Mouse (Mus musculus) kidney, adult 9 months (tissue): ENCODE measurements around the gene Cldn9.

Experiments used
- DNase-seq: peaks from one replicate; pipeline ENCODE4 v3.0.0; 2022

The Cldn9 gene

DNA sequence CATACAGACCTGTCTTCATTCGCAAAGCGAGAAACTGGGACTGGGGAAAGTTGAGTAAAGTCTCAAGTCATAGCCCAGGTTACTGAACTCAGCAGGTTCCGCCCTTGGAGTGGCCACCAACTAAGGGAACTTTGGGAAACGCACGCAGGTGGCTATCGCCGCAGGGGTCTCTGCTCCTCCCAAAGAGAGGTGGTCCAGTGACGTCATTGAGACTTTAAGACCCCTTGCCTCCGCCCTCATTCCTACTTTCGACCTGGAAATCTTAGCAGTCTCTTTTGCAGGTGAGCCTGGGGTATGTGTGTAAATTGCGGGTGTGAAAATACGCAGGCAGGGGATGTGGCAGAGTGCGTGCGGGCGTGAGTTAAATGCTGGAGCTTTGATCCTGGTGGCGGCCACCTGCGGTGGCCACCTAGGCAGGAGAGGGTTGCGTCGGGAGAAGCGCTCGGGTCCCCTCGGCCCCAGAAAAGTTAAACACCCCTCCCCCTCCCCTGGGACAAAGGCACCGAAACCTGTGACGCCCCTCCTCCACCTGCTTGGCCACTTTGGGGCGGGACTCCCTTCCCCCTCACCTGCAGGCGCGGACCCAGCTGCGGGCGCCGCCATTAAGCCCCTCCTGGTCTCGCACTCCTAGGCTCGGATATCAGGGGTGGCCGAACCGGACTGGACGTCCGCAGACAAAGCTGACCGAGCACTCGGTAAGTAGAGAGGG lies 4.5 kb downstream of the Cldn9 start, which contains the start of gene Cldn6:
TSS of gene Cldn6 (plus strand) at position 123 of the 709 bp plus-strand sequence.
- no peak for DNase-seq

DNA sequence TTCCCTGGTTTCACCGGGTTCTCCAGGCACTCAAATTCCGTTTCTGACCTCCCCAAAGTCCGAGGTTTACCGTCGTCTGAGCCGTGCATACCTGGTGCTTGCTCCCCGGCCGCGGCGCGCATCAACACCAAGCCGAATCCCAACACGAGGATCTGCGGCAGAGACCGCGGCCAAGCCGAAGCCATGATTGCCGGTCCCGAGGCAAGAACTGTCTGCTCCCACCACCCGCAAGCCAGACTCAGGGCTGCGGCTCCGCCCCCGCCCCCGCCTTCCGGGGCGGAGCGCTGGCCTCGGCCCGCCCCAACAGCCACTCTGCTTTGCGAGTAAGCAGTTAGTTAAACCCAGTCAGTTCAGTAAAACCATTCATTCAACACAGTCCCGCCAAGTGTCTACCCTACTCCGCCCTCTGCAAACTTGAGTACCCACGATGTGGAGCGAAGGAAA lies 6.6 kb downstream of the Cldn9 start, which contains the start of gene Tnfrsf12a:
TSS of gene Tnfrsf12a (minus strand) at position 233 of the 444 bp plus-strand sequence.
- peak; percentile 92 for DNase-seq

- DNase-seq, result no peak
Measured at GRCm38 (mm10) chr17:23676473-23677031, 7.3 kb downstream of the Cldn9 start.

DNA sequence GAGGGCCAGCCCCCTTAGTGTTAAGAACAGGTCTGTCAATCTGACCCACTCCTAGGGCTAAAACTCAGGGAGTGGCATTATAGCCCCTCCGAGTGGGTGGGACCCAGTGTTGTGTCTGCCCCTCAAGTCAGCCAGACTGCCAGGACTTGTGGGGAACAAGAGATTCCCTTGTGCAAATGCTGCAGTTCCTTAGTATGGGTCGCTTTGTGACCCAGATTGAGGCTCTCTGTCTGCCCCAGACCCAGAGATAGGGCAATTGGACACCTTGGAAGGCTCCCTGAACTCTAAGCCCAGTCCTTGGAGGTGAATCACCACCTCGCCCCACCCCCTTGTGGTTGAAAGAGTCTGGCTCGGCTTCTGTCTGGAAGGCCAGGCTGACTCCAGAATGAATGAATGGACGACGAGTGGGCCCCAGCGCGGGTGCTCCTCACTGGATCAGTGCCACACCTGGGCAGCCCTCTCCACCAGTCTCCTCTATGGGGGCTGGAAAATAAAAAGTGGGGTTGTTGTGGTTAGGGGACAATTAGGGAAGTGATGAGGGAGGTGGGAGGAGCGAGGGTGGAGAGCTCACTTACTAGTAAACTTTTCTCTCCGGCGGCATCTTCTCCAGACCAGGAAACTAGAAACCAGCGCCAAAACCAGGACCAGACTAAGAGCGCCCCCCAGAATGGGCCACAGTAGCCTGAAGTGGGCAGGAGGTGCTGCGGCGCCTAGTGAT lies 8.1 kb downstream of the Cldn9 start:
- peak; percentile 69 for DNase-seq

- no peak for DNase-seq
Measured at GRCm38 (mm10) chr17:23675127-23675526, 8.7 kb downstream of the Cldn9 start.

- no peak for DNase-seq
Measured at GRCm38 (mm10) chr17:23674271-23674952, 9.4 kb downstream of the Cldn9 start.

DNA sequence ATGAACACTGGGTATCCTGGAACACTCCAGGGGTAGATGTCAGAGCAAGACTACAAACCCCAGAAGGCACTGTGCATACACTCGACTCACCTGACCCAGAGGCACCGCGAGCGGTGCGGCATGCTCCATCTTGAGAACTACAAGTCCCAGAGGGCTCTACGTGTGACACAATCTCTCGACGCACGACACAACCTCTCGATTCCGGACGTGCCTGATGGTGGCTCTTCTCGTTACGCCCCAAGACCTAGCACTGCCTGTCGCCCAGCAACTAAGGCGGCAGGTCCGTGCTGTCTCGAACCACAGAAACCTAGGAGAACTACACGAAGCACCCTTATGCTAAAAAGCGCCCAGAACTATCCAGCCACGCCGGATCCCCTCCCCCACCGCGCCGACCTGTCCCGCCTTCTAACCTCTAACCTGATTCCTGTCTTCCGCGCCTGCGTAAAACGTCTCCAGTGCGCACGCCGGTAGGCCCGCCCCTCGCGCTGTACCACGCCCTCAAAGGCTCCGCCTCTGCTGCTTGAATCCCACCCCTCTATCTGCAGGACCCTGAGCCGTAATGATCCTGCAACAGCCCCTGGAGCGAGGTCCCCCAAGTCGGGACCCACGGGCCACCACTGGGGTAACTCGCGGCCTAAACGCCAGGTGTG lies 10.3 kb downstream of the Cldn9 start, which contains the start of the genes Hcfc1r1 and Thoc6:
TSS of gene Hcfc1r1 (plus strand) at position 173 of the 650 bp plus-strand sequence.
TSS of gene Thoc6 (minus strand) at position 459 of the 650 bp plus-strand sequence.
- peak; percentile 97 for DNase-seq

DNA sequence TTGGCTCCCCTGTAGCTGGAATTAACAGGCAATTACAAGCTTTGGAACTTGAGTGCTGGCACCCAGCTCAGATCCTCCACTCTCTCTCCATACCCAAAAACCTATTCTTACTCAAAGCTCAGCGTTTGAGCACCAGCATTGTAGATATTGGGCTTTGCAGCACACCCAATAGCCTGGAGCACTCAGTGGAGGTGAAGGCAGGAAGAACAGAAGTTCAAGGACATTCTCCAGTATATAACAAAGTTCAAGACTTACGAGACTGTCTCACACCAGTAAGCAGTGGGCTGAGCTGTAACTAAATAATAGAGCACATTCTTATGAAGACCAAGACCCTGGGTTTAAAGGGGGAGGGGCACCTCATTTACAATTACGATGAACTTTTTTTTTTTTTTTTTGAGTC lies 11.1 kb downstream of the Cldn9 start:
- no peak for DNase-seq

DNA sequence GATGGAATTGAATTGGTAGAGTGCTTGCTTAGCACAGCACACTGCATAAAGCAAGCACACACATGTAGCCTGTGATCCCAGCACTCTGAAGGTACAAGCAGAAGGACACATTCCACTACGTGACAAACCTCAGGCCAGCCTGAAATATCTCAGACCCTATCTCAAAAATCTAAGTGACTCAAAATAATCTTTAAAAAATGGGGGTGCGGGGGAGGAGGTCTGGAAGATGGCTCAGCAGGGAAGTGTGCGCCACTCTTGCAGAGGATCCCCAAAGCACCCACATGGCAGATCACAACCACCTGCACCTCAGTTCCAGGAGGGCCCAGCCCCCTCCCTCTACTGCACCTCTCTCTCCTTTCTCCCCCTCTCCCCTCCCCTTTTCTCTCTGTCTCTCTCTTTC lies 12.3 kb downstream of the Cldn9 start:
- DNase-seq, result no peak

- DNase-seq, result no peak
Measured at GRCm38 (mm10) chr17:23670516-23671074, 13.2 kb downstream of the Cldn9 start.

DNA sequence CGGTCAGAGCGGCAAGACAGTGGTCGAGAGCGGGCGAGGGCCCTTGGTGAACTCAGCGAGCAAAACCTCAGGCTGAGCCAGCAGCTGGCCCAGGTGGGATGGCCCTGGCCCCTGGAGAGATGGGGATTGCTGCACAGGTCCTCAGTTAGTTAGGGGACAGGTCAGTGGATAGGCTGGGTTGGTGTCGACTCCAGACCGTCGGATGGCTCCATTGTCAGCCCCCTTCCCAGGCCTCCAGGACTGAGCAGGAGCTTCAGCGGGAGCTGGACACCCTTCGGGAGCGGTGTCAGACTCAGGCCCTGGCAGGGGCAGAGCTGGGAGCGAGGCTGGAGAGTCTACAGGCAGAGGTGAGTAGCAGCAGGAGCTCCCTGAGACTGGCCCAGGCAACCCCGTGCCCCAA lies 18.3 kb downstream of the Cldn9 start:
- DNase-seq, result no peak

DNA sequence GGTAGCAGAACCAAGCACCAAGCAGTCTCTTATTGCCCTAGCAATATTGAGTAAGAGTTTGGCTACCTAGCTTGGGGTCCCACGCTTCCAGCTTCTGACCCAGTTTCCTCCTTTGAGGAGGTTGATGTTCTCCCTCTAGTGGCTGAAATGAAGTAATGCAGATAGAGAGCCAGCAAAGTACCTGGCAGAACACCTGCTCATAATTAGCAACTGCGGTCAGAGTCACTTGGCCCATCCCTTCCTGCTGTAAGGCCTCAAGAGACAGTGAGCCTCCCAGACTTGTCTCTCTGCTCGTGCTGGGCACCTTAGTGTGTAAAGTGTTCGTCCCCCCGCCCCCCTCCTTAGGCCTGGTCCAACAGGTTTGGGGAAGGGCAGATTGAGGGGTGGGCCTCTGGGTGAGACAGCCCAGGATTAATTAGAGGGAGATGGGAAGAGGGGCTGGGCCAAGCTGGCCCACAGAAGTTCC lies 19.2 kb downstream of the Cldn9 start:
- DNase-seq, result no peak

- no peak for DNase-seq
Measured at GRCm38 (mm10) chr17:23661526-23661925, 22.3 kb downstream of the Cldn9 start.

DNA sequence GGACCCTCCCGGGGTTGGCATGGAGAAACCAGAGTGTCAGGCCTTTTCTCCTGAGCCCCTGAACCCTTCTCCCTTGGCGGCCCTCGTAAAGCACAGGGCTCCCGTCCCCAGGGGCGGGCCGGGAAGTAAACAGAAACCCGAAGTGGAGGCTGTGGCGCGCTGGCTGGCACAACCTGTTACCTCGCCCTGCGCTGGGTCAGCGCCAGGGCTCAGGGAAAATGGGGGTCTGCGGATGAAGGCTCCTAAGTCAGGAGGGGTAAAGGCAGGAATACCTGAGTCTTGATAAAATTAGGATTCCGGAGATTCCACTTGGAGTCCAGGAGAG lies 23.0 kb downstream of the Cldn9 start:
- DNase-seq, result no peak

DNA sequence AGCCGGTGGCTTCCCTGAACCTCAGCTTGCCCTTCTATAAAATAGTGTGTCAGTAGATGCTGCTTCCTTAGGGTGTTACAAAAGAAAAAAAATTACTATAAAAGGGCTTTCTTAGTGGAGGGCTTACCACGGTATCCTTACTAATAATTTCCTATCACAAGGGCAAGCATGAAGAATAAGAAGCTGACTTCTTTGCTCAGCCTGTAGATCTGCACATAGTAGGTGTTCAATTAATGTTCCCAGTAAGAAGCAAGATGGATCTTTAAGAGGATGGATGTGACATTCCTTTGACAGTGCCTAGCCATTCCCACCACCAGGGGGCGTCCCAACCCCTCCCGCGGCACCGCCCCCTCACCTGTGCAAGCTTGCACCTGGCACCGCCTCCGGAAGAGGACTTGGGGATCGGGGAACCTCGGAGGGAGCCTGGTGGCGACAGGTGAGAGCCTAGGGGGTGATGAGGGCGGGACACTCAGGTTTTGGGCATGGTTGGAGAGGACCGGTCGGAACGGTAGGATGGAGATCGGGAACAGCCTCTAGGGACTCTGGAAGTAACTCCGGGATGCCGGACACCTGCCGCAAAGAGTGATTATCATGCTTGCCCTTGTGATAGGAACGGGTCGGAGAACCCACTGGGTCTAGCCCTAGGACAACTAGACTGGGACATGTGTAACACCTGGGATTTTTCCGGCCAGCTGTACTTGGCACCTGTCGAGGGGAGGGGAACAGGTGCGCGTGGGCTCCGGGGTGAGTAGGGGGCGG lies 23.5 kb downstream of the Cldn9 start, which contains the start of gene Bicdl2:
TSS of gene Bicdl2 (plus strand) at position 390 of the 759 bp plus-strand sequence.
- peak; percentile 84 for DNase-seq

- no peak for DNase-seq
Measured at GRCm38 (mm10) chr17:23658450-23658849, 25.4 kb downstream of the Cldn9 start.

DNA sequence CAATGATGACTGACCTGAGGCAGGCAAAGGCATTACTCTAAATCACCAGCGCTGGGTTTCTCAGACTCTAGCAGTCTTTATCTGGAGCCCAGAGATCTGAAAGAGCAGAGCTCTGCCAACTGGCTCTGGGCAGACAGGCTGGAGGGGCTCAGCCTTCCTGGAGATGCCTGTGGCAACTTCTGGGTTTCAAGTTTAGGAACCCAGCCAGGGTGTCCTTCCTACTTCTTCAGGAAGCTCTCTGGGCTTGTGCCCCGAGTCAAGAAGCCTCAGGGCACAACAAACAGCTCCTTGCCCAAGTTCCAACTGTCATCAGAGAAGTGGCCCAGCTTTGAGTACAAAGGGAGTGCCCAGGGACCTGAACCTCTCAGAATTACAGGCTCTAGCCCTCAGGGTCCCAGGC lies 29.4 kb downstream of the Cldn9 start:
- no peak for DNase-seq

DNA sequence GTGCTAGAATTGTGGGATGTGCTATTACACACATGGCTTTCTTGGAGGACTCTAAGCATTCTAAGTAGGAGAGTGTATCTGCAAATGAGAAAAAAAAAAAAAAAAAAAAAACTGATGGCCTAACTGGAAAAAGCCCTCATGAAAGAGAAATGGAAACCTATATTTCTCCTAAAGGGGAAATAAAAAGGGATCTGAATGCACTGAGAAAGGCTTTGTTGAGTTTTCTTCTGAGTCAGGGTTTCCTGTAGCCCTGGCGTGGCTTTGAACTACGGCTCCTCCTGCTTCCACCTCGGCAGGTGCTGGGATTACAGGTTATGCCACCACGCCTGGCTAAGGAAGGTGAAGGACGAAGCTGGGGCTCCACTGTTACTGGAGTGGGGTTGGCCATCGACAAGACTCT lies 29.8 kb downstream of the Cldn9 start:
- DNase-seq, result no peak

DNA sequence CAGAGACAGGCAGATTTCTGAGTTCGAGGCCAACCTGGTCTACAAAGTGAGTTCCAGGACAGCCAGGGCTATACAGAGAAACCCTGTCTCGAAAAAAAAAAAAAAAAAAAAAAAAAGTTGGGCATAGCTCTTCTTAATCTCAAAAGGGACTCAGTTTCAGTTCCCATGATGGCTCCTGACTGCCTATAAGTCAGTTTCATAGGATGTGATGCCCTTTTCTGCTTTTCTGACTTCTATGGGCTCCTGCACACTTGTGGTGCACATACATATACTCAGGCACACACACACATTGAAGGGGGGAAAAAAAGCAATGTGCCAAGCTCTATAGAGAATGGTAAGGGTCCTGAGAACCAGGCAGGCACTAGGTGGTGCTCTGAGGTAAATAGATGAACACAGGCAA lies 30.5 kb downstream of the Cldn9 start:
- no peak for DNase-seq

DNA sequence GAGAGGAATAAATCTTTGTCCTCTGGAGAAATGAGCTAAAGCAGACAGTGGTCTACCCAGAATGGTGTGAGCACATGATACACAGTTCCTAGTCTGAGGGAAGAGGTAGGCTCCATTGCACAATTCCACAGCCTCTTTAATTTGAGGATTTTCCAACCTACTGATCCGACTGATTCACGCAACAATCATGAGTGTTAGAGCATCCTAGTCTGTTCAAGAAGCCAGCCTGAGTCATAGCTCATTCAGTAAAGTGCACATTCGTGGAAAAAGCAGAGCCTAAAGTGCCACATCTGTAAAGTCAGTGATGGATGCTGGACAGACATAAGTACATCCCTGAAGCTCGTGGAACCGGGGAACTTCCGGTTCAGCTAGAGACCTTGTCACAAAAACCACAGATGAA lies 32.5 kb downstream of the Cldn9 start:
- no peak for DNase-seq

GRCm38 (mm10) chr17:23645894-23646293 lies 37.9 kb downstream of the Cldn9 start:
- DNase-seq, result no peak
